In the genomic region with DNA sequence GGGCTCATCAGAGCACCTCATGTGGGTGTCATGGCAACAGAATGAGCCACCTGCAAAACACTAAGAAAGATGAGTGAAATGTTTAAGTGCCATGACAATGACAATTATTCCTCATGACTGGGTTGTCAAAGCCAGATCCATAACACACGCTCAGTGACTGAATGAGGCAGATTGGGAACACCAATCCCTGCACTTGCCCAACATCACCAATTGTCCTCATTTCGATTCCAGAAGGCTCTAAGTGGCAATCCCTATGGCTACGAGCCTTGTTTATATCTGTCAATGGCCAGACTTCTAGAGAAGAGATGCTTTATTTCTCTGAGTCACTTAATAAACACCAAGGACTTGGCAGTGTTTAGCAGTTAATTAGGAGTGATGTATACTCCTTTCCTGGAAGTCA, we compare ENCODE assay signal across 10 mouse cellular contexts.
"Had no signal": no experiment of that assay in that cellular context is flagged by ENCODE, and none has a peak within 500 bp of the region (broad histone marks: within the 10 kb centered on the region; RNA-seq: fewer than 3 reads in every experiment).

No protein-coding gene starts in this region.

- H3K9ac ChIP-seq: kidney, embryonic 15.5 days; limb, embryonic 13.5 days; liver, embryonic 14.5 days; midbrain, embryonic 13.5 days had no signal

- H3K9me3 ChIP-seq: kidney, embryonic 15.5 days; limb, embryonic 13.5 days; midbrain, embryonic 13.5 days had no signal

- H3K36me3 ChIP-seq: kidney, embryonic 15.5 days; limb, embryonic 13.5 days; midbrain, embryonic 13.5 days had no signal

- H3K4me3 ChIP-seq: kidney, embryonic 15.5 days; limb, embryonic 13.5 days; midbrain, embryonic 13.5 days had no signal

- H3K27me3 ChIP-seq: kidney, embryonic 15.5 days; limb, embryonic 13.5 days; midbrain, embryonic 13.5 days had no signal

- H3K4me2 ChIP-seq: kidney, embryonic 15.5 days; limb, embryonic 13.5 days; midbrain, embryonic 13.5 days had no signal

- H3K4me1 ChIP-seq: limb, embryonic 13.5 days; midbrain, embryonic 13.5 days had no signal

- ATAC-seq: midbrain, embryonic 13.5 days had no signal

- DNase-seq: kidney, postnatal 14 days; left cerebral cortex, postnatal 4 days; lung, adult 18-20 months; lung, postnatal 14 days; thymus, postnatal 4 days had no signal

- H3K27ac ChIP-seq: kidney, embryonic 15.5 days; limb, embryonic 13.5 days; liver, embryonic 14.5 days; midbrain, embryonic 13.5 days; stomach, postnatal 0 days had no signal
